Mouse (Mus musculus) hindbrain, embryonic 12.5 days (tissue): Measurements from ENCODE around the gene Apof. TPM values are rescaled to one million over a fixed set of nuclear protein-coding genes. Genes with fewer than 3 reads are reported as not detected.
"Not testable (repeated sequence)": the region's sequence is repeated elsewhere in the genome, so short reads cannot be mapped to it uniquely, and the experiment has no call there.

Source experiments
- ATAC-seq: fragments of 200-750 bp; cut with Nextera tagmentation; 2 replicates; pipeline ENCODE4 v1.8.0; 2017; ENCODE audit warnings: moderate TSS enrichment; ENCODE audit not compliant: low FRiP score
- H3K27ac ChIP-seq: fragments of 300-500 bp; sonication (generic); 2 replicates; pipeline ENCODE4 v1.5.1; 2016; ENCODE audit warnings: mild to moderate bottlenecking
- H3K27me3 ChIP-seq: fragments of 300-500 bp; sonication (generic); 2 replicates; pipeline ENCODE4 v1.6.1; 2016; ENCODE audit warnings: mild to moderate bottlenecking
- H3K36me3 ChIP-seq: fragments of 300-500 bp; sonication (generic); 2 replicates; pipeline ENCODE4 v1.6.1; 2016; ENCODE audit warnings: mild to moderate bottlenecking
- H3K4me1 ChIP-seq: fragments of 300-500 bp; sonication (generic); 2 replicates; pipeline ENCODE4 v1.6.1; 2016
- H3K4me2 ChIP-seq: fragments of 300-500 bp; sonication (generic); replicated peaks from 2 replicates; pipeline ENCODE4 v1.6.1; 2016; ENCODE audit warnings: mild to moderate bottlenecking
- H3K4me3 ChIP-seq: fragments of 300-500 bp; sonication (generic); 2 replicates; pipeline ENCODE4 v1.5.1; 2016; ENCODE audit warnings: mild to moderate bottlenecking
- H3K9ac ChIP-seq: fragments of 300-500 bp; sonication (generic); 2 replicates; pipeline ENCODE4 v1.6.1; 2016; ENCODE audit warnings: mild to moderate bottlenecking, moderate library complexity
- H3K9me3 ChIP-seq: fragments of 300-500 bp; sonication (generic); replicated peaks from 2 replicates; pipeline ENCODE4 v1.6.1; 2016; ENCODE audit warnings: mild to moderate bottlenecking
- WGBS: fragments of 180-500 bp; shearing (Covaris S2); methylation state at CpG from one replicate; pipeline ENCODE4 v1.1.7; 2016; 5-methylcytosine and 5-hydroxymethylcytosine counted together
- polyA plus RNA-seq: library from polyadenylated mRNA; unstranded; fragments of >200 nt; fragmentation: Nextera tagmentation; extraction: Ambion mirVana; gene quantifications from 2 replicates; pipeline ENCODE4 v1.2.1, GENCODE M21; 2016

Gene Apof
- polyA plus RNA-seq, 1 experiment from 2014 or later = not detected

GRCm38 (mm10) chr10:128282886-128283450 is 14.5 kb downstream of the Apof start:
- no peak for ATAC-seq
- H3K4me1 ChIP-seq = no peaks in the 10 kb centered on the region
- no peaks in the 10 kb centered on the region for H3K27me3 ChIP-seq
- H3K9me3 ChIP-seq = no peaks in the 10 kb centered on the region
- 89% methylated on average over 20 of the region's 20 CpGs for WGBS
- no peak overlapping the region for H3K4me2 ChIP-seq
- no peak overlapping the region for H3K9ac ChIP-seq
- H3K27ac ChIP-seq = no peak overlapping the region
- no peak overlapping the region for H3K4me3 ChIP-seq
- peaks cover 74% of the 10 kb centered on the region for H3K36me3 ChIP-seq

DNA sequence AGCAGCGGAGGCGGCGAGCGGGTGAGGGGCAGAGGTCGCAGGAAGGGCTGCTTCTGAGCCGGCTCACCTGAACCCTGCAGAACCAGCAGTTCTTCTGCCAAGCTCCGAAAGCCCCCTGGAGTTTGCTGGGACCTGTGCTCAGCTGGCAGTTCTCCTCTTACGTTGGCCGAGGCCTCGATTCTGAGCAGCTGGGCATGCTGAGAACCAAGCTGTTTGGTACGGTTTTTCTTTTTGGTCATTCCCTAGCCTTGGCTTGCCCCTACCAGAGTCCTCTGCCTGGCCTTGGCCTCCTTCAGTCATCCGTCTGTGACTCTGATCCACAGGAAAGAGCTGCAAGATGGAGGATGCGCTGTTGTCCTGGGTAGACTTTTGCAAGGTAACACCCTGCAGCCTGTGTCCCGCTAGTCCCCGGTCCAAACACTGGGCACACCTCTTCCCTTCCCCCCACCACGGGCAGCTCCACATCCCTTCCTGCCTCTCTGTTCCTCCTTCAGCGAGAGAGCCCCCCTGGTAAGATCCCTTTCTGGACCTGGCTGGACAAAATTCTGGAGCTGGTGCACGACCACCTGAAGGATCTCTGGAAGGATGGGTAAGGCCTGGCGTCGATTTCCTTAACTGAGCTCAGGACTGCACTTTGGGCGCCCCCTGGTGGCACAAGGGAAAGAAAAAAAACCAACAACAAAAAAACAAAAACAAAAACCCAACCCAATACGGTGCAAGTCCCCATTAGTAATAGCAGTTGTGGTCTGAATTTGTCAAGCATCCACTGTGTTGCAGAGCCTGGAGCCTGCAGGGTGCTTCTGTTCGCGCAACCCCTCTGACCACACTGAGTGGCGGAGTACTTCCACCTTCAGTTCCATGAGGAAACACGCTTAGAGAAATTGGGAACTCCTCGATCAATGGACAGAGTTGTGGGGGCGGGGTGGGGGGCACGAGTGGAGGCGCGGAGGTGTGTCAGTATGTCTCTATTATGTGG is 15.4 kb downstream of the Apof start:
- 68% methylated on average over 31 of the region's 31 CpGs for WGBS
- Histone ChIP-seq H3K27ac (no peak overlapping the region), H3K9ac (no peak overlapping the region; the same call in 1 of the 2 replicates), H3K4me1 (no peaks in the 10 kb centered on the region), H3K36me3 (peaks cover 77% of the 10 kb centered on the region), H3K9me3 (no peaks in the 10 kb centered on the region), H3K4me2 (no peak overlapping the region), H3K27me3 (no peaks in the 10 kb centered on the region), H3K4me3 (no peak overlapping the region)
- peak; percentile 52; the same call in 1 of the 2 replicates for ATAC-seq

- ATAC-seq, H3K27ac ChIP-seq, H3K4me3 ChIP-seq, H3K9me3 ChIP-seq, H3K4me2 ChIP-seq, H3K27me3 ChIP-seq, H3K9ac ChIP-seq, H3K4me1 ChIP-seq: not testable (repeated sequence)
- WGBS = 88% methylated on average over 1 of the region's 1 CpGs
- peaks cover 55% of the 10 kb centered on the region for H3K36me3 ChIP-seq
These were observed 22.1 kb downstream of the Apof start for GRCm38 (mm10) chr10:128290594-128290993.

- Histone ChIP-seq H3K27me3 (peaks cover 3% of the 10 kb centered on the region; the same call in 1 of the 2 replicates), H3K27ac (no peak overlapping the region), H3K9ac (no peak overlapping the region), H3K9me3 (no peaks in the 10 kb centered on the region), H3K4me3 (no peak overlapping the region), H3K4me1 (peaks cover 3% of the 10 kb centered on the region; the same call in 1 of the 2 replicates), H3K4me2 (no peak overlapping the region), H3K36me3 (peaks cover 14% of the 10 kb centered on the region)
- WGBS = 69% methylated on average over 13 of the region's 13 CpGs
- no peak for ATAC-seq
These were observed 28.1 kb downstream of the Apof start for GRCm38 (mm10) chr10:128296370-128297090.

DNA sequence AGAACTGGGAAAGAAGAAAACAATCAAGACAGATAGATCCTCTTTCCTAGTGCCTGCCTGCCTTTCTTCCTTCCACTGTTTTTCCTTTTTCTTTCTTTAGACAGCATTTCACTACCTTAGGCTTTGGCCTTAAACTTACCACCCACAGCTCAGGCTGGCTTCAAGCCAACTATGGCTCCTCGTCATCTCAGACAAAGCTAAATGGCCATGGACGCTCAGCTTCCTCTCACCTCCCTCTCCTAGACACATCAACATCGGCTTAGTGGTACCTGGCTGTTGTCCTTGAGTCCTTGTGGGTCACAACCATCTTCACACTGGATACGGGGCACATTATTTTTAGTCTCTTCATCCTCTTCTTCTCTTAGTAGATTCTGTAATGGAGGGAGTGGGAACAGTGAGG is 28.8 kb downstream of the Apof start:
- no peak overlapping the region for H3K9ac ChIP-seq
- no peak for ATAC-seq
- no peaks in the 10 kb centered on the region for H3K9me3 ChIP-seq
- no peak overlapping the region for H3K4me2 ChIP-seq
- 75% methylated on average over 4 of the region's 4 CpGs for WGBS
- peaks cover 3% of the 10 kb centered on the region; the same call in 1 of the 2 replicates for H3K27me3 ChIP-seq
- no peak overlapping the region for H3K4me3 ChIP-seq
- H3K27ac ChIP-seq = no peak overlapping the region
- peaks cover 9% of the 10 kb centered on the region; the same call in 1 of the 2 replicates for H3K36me3 ChIP-seq
- H3K4me1 ChIP-seq = peaks cover 5% of the 10 kb centered on the region

GRCm38 (mm10) chr10:128297622-128298021 is 29.2 kb downstream of the Apof start:
- Histone ChIP-seq H3K9ac (no peak overlapping the region), H3K4me2 (no peak overlapping the region), H3K27me3 (peaks cover 3% of the 10 kb centered on the region; the same call in 1 of the 2 replicates), H3K36me3 (peaks cover 5% of the 10 kb centered on the region; the same call in 1 of the 2 replicates), H3K4me1 (peaks cover 9% of the 10 kb centered on the region), H3K4me3 (no peak overlapping the region), H3K27ac (no peak overlapping the region), H3K9me3 (no peaks in the 10 kb centered on the region)
- ATAC-seq = no peak
- 87% methylated on average over 11 of the region's 11 CpGs for WGBS

- WGBS = 77% methylated on average over 6 of the region's 6 CpGs
- no peak for ATAC-seq
- Histone ChIP-seq H3K36me3 (no peaks in the 10 kb centered on the region), H3K9me3 (no peaks in the 10 kb centered on the region), H3K4me3 (no peak overlapping the region), H3K4me2 (no peak overlapping the region), H3K9ac (no peak overlapping the region), H3K27ac (no peak overlapping the region), H3K27me3 (peaks cover 3% of the 10 kb centered on the region; the same call in 1 of the 2 replicates), H3K4me1 (peaks cover 9% of the 10 kb centered on the region)
These were observed 29.8 kb downstream of the Apof start for GRCm38 (mm10) chr10:128298243-128298642.

DNA sequence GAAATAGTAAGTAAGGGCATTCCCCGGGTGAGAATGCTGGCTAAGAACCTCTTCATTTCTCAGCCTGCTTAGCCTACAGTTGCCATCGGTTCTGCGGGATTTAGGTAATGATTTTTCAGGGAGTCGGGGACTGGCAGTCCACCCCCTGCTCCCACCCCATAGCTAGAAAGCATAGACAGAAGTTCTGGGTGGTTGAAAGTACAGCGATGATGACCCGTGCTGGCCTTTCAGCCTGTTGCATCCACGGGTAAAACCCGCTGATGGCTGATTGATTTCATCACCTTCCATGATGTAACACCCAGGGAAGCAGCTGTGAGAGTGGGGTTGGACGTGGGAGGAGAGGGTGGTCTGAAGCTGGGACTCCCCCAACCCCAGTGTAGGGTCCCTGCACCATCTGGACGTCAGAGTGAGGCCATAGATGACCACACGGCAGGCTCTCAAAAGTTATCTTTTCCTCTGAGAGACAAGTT is 30.3 kb downstream of the Apof start, which contains the start of gene Il23a:
Gene Il23a, minus strand, starts transcription at position 51 of the 470 bp plus-strand sequence.
- ATAC-seq = no peak
- Histone ChIP-seq H3K27ac (no peak within 1 kb of the TSS), H3K9ac (no peak within 1 kb of the TSS), H3K36me3 (no peaks in the 10 kb centered on the region), H3K4me1 (peaks cover 9% of the 10 kb centered on the region), H3K9me3 (no peaks in the 10 kb centered on the region), H3K4me3 (no peak within 1 kb of the TSS), H3K4me2 (no peak within 1 kb of the TSS), H3K27me3 (peaks cover 3% of the 10 kb centered on the region; the same call in 1 of the 2 replicates)
- WGBS = 83% methylated on average over 11 of the region's 11 CpGs

GRCm38 (mm10) chr10:128302357-128302756 is 33.9 kb downstream of the Apof start:
- H3K27me3 ChIP-seq = peaks cover 3% of the 10 kb centered on the region; the same call in 1 of the 2 replicates
- H3K4me2 ChIP-seq = peak overlapping the region; percentile 66
- H3K27ac ChIP-seq = peak overlapping the region; percentile 97
- H3K36me3 ChIP-seq = no peaks in the 10 kb centered on the region
- H3K4me1 ChIP-seq = peaks cover 16% of the 10 kb centered on the region
- ATAC-seq = no peak
- H3K9me3 ChIP-seq = no peaks in the 10 kb centered on the region
- H3K4me3 ChIP-seq = peak overlapping the region; percentile 56
- WGBS = 36% methylated on average over 3 of the region's 3 CpGs
- H3K9ac ChIP-seq = peak overlapping the region; percentile 86

DNA sequence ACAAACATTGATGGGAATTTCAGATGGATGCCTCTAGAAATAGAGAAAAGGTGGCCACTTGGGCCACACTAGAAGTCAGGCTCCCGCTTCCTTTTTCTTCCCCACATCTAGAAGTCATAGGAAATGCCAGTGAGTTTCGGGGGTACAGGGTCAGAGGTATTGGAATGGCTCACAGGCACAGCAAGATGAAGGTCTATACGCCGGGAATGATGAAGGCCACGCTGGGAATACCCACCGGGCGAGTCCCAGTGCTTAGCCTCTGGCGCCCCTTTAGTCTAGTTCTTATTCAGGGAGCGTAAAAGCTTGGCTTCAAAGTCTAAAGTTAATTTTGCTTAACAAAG is 34.3 kb downstream of the Apof start:
- Histone ChIP-seq H3K27ac (peak overlapping the region; percentile 97), H3K9ac (peak overlapping the region; percentile 86), H3K4me1 (peaks cover 16% of the 10 kb centered on the region), H3K36me3 (0 out of 2 replicates have a peak, but pooled peaks cover under 1% of the 10 kb centered on the region), H3K4me2 (peak overlapping the region; percentile 66), H3K4me3 (peak overlapping the region; percentile 56), H3K27me3 (0 out of 2 replicates have a peak, but pooled peaks cover 3% of the 10 kb centered on the region), H3K9me3 (no peaks in the 10 kb centered on the region)
- 3% methylated on average over 9 of the region's 9 CpGs for WGBS
- peak; percentile 51 for ATAC-seq

GRCm38 (mm10) chr10:128303126-128304021 is 34.9 kb downstream of the Apof start, which contains the start of gene Pan2:
Pan2 (plus strand) TSS chr10:128303335.
- peak; percentile 98 for ATAC-seq
- H3K4me2 ChIP-seq = peak within 1 kb of the TSS; percentile 66
- H3K4me3 ChIP-seq = peak within 1 kb of the TSS; percentile 56
- 1% methylated on average over 37 of the region's 37 CpGs for WGBS
- no peaks in the 10 kb centered on the region for H3K9me3 ChIP-seq
- peak within 1 kb of the TSS; percentile 86 for H3K9ac ChIP-seq
- 0 out of 2 replicates have a peak, but pooled peaks cover 3% of the 10 kb centered on the region for H3K27me3 ChIP-seq
- H3K27ac ChIP-seq = peak within 1 kb of the TSS; percentile 97
- peaks cover 6% of the 10 kb centered on the region for H3K36me3 ChIP-seq
- H3K4me1 ChIP-seq = peaks cover 16% of the 10 kb centered on the region
